Mouse (Mus musculus) olfactory bulb, adult 2 months (tissue): Measurements from ENCODE around the gene Brd9.

ENCODE experiments used
- CTCF ChIP-seq: fragments of 200-500 bp; IDR thresholded peaks from 2 replicates; pipeline ENCODE4 v1.5.1; 2012; ENCODE audit warnings: low read depth, mild to moderate bottlenecking, low read length, moderate library complexity; ENCODE audit not compliant: insufficient read depth
- POLR2A ChIP-seq: fragments of 200-500 bp; IDR thresholded peaks from 2 replicates; pipeline ENCODE4 v1.6.1; 2012; ENCODE audit warnings: mild to moderate bottlenecking, low read depth, low read length, moderate library complexity; ENCODE audit not compliant: insufficient read depth

DNA sequence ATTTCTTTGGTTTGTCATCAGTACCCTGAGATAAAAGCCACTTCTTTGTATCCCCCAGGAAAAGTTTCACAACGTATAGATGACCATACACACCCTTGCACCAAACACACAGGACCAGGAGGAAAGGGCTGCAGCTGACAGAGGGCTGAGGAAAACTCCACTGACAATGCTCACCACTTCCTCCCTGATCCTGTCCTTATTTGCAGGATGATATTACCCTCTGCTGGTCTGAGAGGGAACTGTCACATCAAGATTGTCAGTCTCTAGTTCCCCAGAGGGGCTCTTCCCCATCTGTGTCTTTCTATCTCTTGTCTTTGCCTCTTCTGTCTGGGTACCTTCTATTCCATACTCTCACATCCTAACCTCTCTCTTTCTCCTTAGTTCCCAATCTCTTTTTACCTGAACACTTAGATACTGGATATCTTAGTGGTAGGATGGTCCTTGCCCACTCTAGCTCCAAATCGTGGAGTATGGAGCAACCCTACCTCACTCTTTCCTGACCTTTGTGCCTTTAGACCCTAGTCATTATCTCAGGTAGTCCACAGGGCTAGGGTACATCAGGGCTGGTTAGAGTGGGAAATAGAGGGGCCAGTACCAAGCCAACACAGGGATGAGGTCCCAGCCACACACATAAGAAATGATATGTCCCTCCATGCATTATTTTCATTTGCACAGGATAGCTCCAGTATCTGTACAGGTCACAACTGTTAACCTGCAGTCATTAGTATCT, 29.8 kb upstream of the Brd9 start:
- TF ChIP-seq CTCF (no peak), POLR2A (no peak)
